Mouse (Mus musculus) neural tube, embryonic 14.5 days (tissue): ENCODE results near the gene Fam20c. TPM values are rescaled to one million over a fixed set of nuclear protein-coding genes. Genes with fewer than 3 reads are reported as not detected.

ENCODE experiments used
- ATAC-seq: fragments of 200-750 bp; cut with Nextera tagmentation; 2 replicates; pipeline ENCODE4 v1.8.0; 2017; ENCODE audit warnings: low read depth, mild to moderate bottlenecking, moderate TSS enrichment, moderate library complexity
- H3K27ac ChIP-seq: fragments of 300-500 bp; sonication (generic); 2 replicates; pipeline ENCODE4 v1.5.1; 2014; ENCODE audit warnings: low read depth, mild to moderate bottlenecking, control low read depth, low read length, moderate library complexity, mixed read lengths
- H3K27me3 ChIP-seq: fragments of 300-500 bp; sonication (generic); 2 replicates; pipeline ENCODE4 v1.6.1; 2014; ENCODE audit warnings: low read length; ENCODE audit not compliant: control insufficient read depth, insufficient read depth
- H3K36me3 ChIP-seq: fragments of 300-500 bp; sonication (generic); 2 replicates; pipeline ENCODE4 v1.6.1; 2014; ENCODE audit warnings: low read length, mixed read lengths; ENCODE audit not compliant: control insufficient read depth, insufficient read depth
- H3K4me1 ChIP-seq: fragments of 300-500 bp; sonication (generic); 2 replicates; pipeline ENCODE4 v1.6.1; 2014; ENCODE audit warnings: low read length; ENCODE audit not compliant: control insufficient read depth, insufficient read depth
- H3K4me2 ChIP-seq: fragments of 300-500 bp; sonication (generic); 2 replicates; pipeline ENCODE4 v1.6.1; 2014; ENCODE audit warnings: mild to moderate bottlenecking, low read depth, low read length, control low read depth
- H3K4me3 ChIP-seq: fragments of 300-500 bp; sonication (generic); 2 replicates; pipeline ENCODE4 v1.5.1; 2014; ENCODE audit warnings: low read depth, low read length, control low read depth, mixed read lengths
- H3K9ac ChIP-seq: fragments of 300-500 bp; sonication (generic); replicated peaks from 2 replicates; pipeline ENCODE4 v1.6.1; 2014; ENCODE audit warnings: low read depth, mild to moderate bottlenecking, control low read depth, low read length, mixed read lengths
- H3K9me3 ChIP-seq: fragments of 300-500 bp; sonication (generic); 2 replicates; pipeline ENCODE4 v1.6.1; 2016; ENCODE audit warnings: low read length; ENCODE audit not compliant: control insufficient read depth
- whole genome bisulfite sequencing: fragments of 180-500 bp; shearing (Covaris S2); extraction: QIAGEN DNeasy Blood & Tissue Kit; methylation state at CpG from one replicate; pipeline ENCODE4 v1.1.7; 2014; 5-methylcytosine and 5-hydroxymethylcytosine counted together
- polyA plus RNA-seq: library from polyadenylated mRNA; unstranded; fragments of >200 nt; fragmentation: Nextera tagmentation; extraction: Ambion mirVana; gene quantifications from 2 replicates; pipeline ENCODE4 v1.2.1, GENCODE M21; 2014

Fam20c gene
- polyA plus RNA-seq, 1 experiment from 2014 or later: 56.8 TPM

GRCm38 (mm10) chr5:138762361-138762760 is 8.0 kb downstream of the Fam20c start:
- 72% methylated on average over 4 of the region's 4 CpGs for WGBS

GRCm38 (mm10) chr5:138764601-138765000 is 10.3 kb downstream of the Fam20c start:
- 88% methylated on average over 8 of the region's 8 CpGs for WGBS
- peaks cover 36% of the 10 kb centered on the region for H3K36me3 ChIP-seq
- H3K9me3 ChIP-seq: no peaks in the 10 kb centered on the region
- no peaks in the 10 kb centered on the region for H3K27me3 ChIP-seq
- ATAC-seq: no peak
- H3K4me3 ChIP-seq: no peak overlapping the region
- peaks cover 25% of the 10 kb centered on the region for H3K4me1 ChIP-seq
- no peak overlapping the region for H3K4me2 ChIP-seq
- H3K27ac ChIP-seq: no peak overlapping the region
- H3K9ac ChIP-seq: no peak overlapping the region

More at GRCm38 (mm10) chr5:138762361-138762760, 8.0 kb downstream of the Fam20c start:
- Histone ChIP-seq H3K4me1 (peaks cover 47% of the 10 kb centered on the region), H3K9ac (no peak overlapping the region), H3K9me3 (no peaks in the 10 kb centered on the region), H3K27me3 (no peaks in the 10 kb centered on the region), H3K4me2 (no peak overlapping the region), H3K4me3 (no peak overlapping the region), H3K36me3 (peaks cover 33% of the 10 kb centered on the region; the same call in 1 of the 2 replicates), H3K27ac (no peak overlapping the region)
- no peak for ATAC-seq

GRCm38 (mm10) chr5:138767650-138768049 is 13.3 kb downstream of the Fam20c start:
- Histone ChIP-seq H3K4me1 (no peaks in the 10 kb centered on the region; the same call in 1 of the 2 replicates), H3K4me3 (no peak overlapping the region), H3K4me2 (no peak overlapping the region), H3K27me3 (no peaks in the 10 kb centered on the region), H3K27ac (no peak overlapping the region), H3K9me3 (no peaks in the 10 kb centered on the region), H3K9ac (no peak overlapping the region), H3K36me3 (peaks cover 25% of the 10 kb centered on the region)
- WGBS: 92% methylated on average over 11 of the region's 11 CpGs
- no peak for ATAC-seq

DNA sequence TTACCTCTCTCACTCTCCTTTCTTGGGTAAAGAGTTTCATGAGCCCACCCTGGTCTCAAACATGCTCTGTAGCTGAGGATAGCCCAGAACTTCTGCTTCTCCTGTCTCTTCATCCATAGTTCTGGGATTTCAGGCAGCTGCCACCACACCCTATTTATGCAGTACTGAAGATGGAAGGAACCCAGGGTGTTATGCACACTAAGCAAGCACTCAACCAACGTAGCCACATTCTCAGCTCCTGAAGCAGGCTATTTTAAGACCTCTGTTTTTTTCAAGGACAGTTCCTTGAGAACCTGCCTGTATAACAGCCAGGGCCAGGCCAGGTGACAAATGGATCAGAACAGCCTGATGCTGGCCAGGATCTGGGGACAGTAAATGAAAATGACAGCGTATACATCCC is 14.4 kb downstream of the Fam20c start:
- Histone ChIP-seq H3K9ac (no peak overlapping the region), H3K4me2 (no peak overlapping the region), H3K9me3 (no peaks in the 10 kb centered on the region), H3K4me3 (no peak overlapping the region), H3K27ac (no peak overlapping the region), H3K36me3 (peaks cover 29% of the 10 kb centered on the region), H3K4me1 (no peaks in the 10 kb centered on the region), H3K27me3 (no peaks in the 10 kb centered on the region)
- WGBS: 90% methylated on average over 2 of the region's 2 CpGs
- ATAC-seq: no peak

DNA sequence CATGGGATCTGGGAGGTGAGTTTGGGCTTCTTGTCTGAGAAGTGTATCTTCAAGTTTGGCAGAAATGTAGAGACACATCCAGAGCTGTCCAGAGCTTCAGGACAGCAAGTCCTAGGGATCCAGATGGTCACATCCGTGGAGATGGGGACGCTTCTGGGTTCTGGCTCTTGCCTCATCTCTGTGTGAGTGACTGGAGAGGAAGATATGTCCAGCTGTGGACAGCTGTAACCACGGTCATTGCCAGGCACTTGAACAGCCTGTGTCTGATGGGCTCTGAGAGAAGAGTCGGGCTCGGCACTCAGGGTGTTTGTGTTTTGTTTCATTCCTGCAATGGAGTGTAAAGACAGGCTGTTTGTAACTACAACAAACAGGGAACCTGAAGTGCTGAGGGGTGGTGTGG is 14.8 kb downstream of the Fam20c start:
- Histone ChIP-seq H3K27me3 (no peaks in the 10 kb centered on the region), H3K9ac (no peak overlapping the region), H3K36me3 (peaks cover 29% of the 10 kb centered on the region), H3K4me1 (no peaks in the 10 kb centered on the region), H3K9me3 (no peaks in the 10 kb centered on the region), H3K27ac (no peak overlapping the region), H3K4me2 (no peak overlapping the region), H3K4me3 (no peak overlapping the region)
- ATAC-seq: no peak
- WGBS: 82% methylated on average over 5 of the region's 5 CpGs

GRCm38 (mm10) chr5:138775096-138775495 is 20.8 kb downstream of the Fam20c start:
- ATAC-seq: no peak
- Histone ChIP-seq H3K27ac (no peak overlapping the region), H3K36me3 (peaks cover 17% of the 10 kb centered on the region; the same call in 1 of the 2 replicates), H3K9ac (no peak overlapping the region), H3K27me3 (no peaks in the 10 kb centered on the region), H3K4me1 (peaks cover 13% of the 10 kb centered on the region; the same call in 1 of the 2 replicates), H3K4me3 (no peak overlapping the region), H3K9me3 (no peaks in the 10 kb centered on the region), H3K4me2 (no peak overlapping the region)
- 95% methylated on average over 5 of the region's 5 CpGs for WGBS

DNA sequence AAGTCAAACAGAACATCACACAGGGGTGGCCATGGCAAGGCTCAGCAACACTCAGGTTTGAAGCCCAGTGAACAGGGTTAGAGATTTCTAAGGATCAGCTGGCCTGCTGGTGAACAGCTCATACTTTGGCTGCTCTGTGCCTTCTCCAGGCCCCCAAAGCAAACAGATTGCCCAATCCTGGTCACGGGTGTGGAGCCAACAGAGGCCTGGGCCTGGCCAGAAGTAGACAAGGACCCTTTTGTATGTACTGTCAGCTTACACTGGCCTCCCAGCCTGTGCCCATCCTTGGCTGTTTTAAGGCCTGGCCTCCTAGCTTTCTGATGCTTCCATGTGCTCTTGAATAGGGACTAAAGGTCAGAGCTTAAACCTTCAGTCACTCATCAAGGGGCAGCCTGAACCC is 22.0 kb downstream of the Fam20c start:
- no peak overlapping the region for H3K4me3 ChIP-seq
- H3K27ac ChIP-seq: no peak overlapping the region
- H3K9me3 ChIP-seq: no peaks in the 10 kb centered on the region
- WGBS: 81% methylated on average over 1 of the region's 1 CpGs
- no peaks in the 10 kb centered on the region for H3K27me3 ChIP-seq
- H3K9ac ChIP-seq: no peak overlapping the region
- no peak for ATAC-seq
- peaks cover 14% of the 10 kb centered on the region; the same call in 1 of the 2 replicates for H3K36me3 ChIP-seq
- H3K4me1 ChIP-seq: peaks cover 13% of the 10 kb centered on the region; the same call in 1 of the 2 replicates
- no peak overlapping the region for H3K4me2 ChIP-seq

GRCm38 (mm10) chr5:138778731-138779463 is 24.6 kb downstream of the Fam20c start:
- WGBS: 12% methylated on average over 9 of the region's 9 CpGs
- Histone ChIP-seq H3K36me3 (peaks cover 11% of the 10 kb centered on the region; the same call in 1 of the 2 replicates), H3K9me3 (no peaks in the 10 kb centered on the region), H3K4me1 (peaks cover 13% of the 10 kb centered on the region; the same call in 1 of the 2 replicates), H3K9ac (no peak overlapping the region), H3K27ac (peak overlapping the region; percentile 85), H3K4me3 (no peak overlapping the region), H3K27me3 (no peaks in the 10 kb centered on the region), H3K4me2 (no peak overlapping the region)
- ATAC-seq: peak; percentile 89

DNA sequence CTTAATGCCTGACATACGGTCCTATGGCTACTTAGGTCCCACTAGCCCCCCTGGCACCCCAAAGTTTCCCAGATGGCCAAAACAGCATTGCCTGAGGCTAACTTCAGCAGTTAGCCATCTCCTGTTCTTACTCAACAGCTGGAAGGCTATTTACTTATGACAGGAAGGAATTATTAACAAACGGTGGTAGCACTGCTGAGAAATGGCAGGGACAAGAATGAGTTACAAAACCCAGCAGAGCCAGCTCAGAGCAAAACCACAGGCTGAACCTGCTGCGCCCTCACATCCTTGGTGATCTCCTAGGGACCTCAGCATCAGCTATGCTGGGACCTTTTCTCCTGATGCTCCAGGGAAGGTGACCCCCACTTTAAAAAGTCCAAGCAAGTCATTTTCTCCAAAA is 25.3 kb downstream of the Fam20c start:
- ATAC-seq: no peak
- Histone ChIP-seq H3K9me3 (no peaks in the 10 kb centered on the region), H3K4me2 (no peak overlapping the region), H3K4me3 (no peak overlapping the region), H3K36me3 (peaks cover 16% of the 10 kb centered on the region; the same call in 1 of the 2 replicates), H3K27me3 (no peaks in the 10 kb centered on the region), H3K9ac (no peak overlapping the region), H3K27ac (peak overlapping the region; percentile 85; the same call in 1 of the 2 replicates), H3K4me1 (peaks cover 13% of the 10 kb centered on the region; the same call in 1 of the 2 replicates)
- 69% methylated on average over 3 of the region's 3 CpGs for WGBS
